In genomic region chr12:112143116-112143832, GRCm38 (mm10) we compare ENCODE assay signal across 9 mouse cellular contexts. TPM values are rescaled to one million over a fixed set of nuclear protein-coding genes. Genes with fewer than 3 reads are reported as not detected.
DNase-seq lines count a peak whose midpoint lies in the region; ATAC-seq and TF ChIP-seq lines count a peak whose summit lies in the region.
"Had no signal": no experiment of that assay in that cellular context is flagged by ENCODE, and none has a peak within 500 bp of the region (broad histone marks: within the 10 kb centered on the region; RNA-seq: fewer than 3 reads in every experiment).

No protein-coding gene starts in this region.

- no peak for TF ChIP-seq POLR2A in lung, adult 2 months (IDR thresholded peaks at IDR 0.05; ENCODE audit: borderline replicate concordance, extremely low read depth, low read depth, low read length)

- DNase-seq in lung, adult 2 months, result no peak
- DNase-seq in lung, postnatal 25 days (ENCODE audit: low spot score), result no peak
- no peak for DNase-seq in intestine, embryonic 14.5 days (ENCODE audit: low spot score)
- DNase-seq in neural tube, embryonic 11.5 days (ENCODE audit: low spot score), result peak; percentile 72
- no peak for DNase-seq in thymus, postnatal 14 days
- DNase-seq in adrenal gland, postnatal 14 days, result no peak

- WGBS in lung, adult 2 months, result 7% methylated on average over 14 of the region's 14 CpGs
- WGBS in embryonic facial prominence, embryonic 13.5 days, result 5% methylated on average over 14 of the region's 14 CpGs
- 7% methylated on average over 14 of the region's 14 CpGs for WGBS in intestine, embryonic 14.5 days
- WGBS in neural tube, embryonic 11.5 days, result 4% methylated on average over 14 of the region's 14 CpGs

- no peak overlapping the region for H3K4me3 ChIP-seq in lung, adult 2 months (replicated peaks; ENCODE audit: extremely low read depth, low read depth, low read length)
- H3K4me3 ChIP-seq in embryonic facial prominence, embryonic 13.5 days, result peak overlapping the region; percentile 67
- peak overlapping the region; percentile 37 for H3K4me3 ChIP-seq in intestine, embryonic 14.5 days (ENCODE audit: low read depth, low read length)
- H3K4me3 ChIP-seq in neural tube, embryonic 11.5 days (ENCODE audit: low read depth, low read length), result peak overlapping the region; percentile 53
- H3K4me3 ChIP-seq: myocyte had no signal

- ATAC-seq in embryonic facial prominence, embryonic 13.5 days (ENCODE audit: insufficient number of reproducible peaks, insufficient read depth, low FRiP score, low TSS enrichment, low read depth), result no peak
- no peak for ATAC-seq in intestine, embryonic 14.5 days (replicated peaks; ENCODE audit: low FRiP score, low TSS enrichment, low read depth)
- no peak for ATAC-seq in neural tube, embryonic 11.5 days (ENCODE audit: insufficient read depth, low FRiP score, low TSS enrichment)

- peak overlapping the region; percentile 61; the same call in 1 of the 2 replicates for H3K9ac ChIP-seq in embryonic facial prominence, embryonic 13.5 days
- no peak overlapping the region for H3K9ac ChIP-seq in intestine, embryonic 14.5 days (ENCODE audit: low read length)
- no peak overlapping the region for H3K9ac ChIP-seq in neural tube, embryonic 11.5 days (ENCODE audit: low read length)

- peaks cover 3% of the 10 kb centered on the region for H3K4me1 ChIP-seq in lung, adult 2 months (ENCODE audit: control insufficient read depth, insufficient read depth, low read length)
- peaks cover 42% of the 10 kb centered on the region for H3K4me1 ChIP-seq in embryonic facial prominence, embryonic 13.5 days
- H3K4me1 ChIP-seq in intestine, embryonic 14.5 days (replicated peaks; ENCODE audit: control insufficient read depth, insufficient read depth, low read length), result peaks cover 20% of the 10 kb centered on the region; the same call in 1 of the 2 replicates
- peaks cover 22% of the 10 kb centered on the region for H3K4me1 ChIP-seq in neural tube, embryonic 11.5 days (ENCODE audit: control insufficient read depth, insufficient read depth, low read length)

- H3K27me3 ChIP-seq in embryonic facial prominence, embryonic 13.5 days, result peaks cover 48% of the 10 kb centered on the region
- peaks cover 44% of the 10 kb centered on the region for H3K27me3 ChIP-seq in intestine, embryonic 14.5 days (replicated peaks; ENCODE audit: control insufficient read depth, insufficient read depth, low read length)
- peaks cover 62% of the 10 kb centered on the region for H3K27me3 ChIP-seq in neural tube, embryonic 11.5 days (ENCODE audit: control insufficient read depth, insufficient read depth, low read length)

- TF ChIP-seq CTCF in lung, adult 2 months (IDR thresholded peaks at IDR 0.05; ENCODE audit: insufficient read depth, low read length), result peak; percentile 34; the same call in 1 of the 2 replicates

- H3K36me3 ChIP-seq in embryonic facial prominence, embryonic 13.5 days, result no peaks in the 10 kb centered on the region
- no peaks in the 10 kb centered on the region for H3K36me3 ChIP-seq in intestine, embryonic 14.5 days (ENCODE audit: control insufficient read depth, insufficient read depth, low read length)
- no peaks in the 10 kb centered on the region for H3K36me3 ChIP-seq in neural tube, embryonic 11.5 days (ENCODE audit: control insufficient read depth, insufficient read depth, low read length)

- H3K27ac ChIP-seq in embryonic facial prominence, embryonic 13.5 days, result no peak overlapping the region
- H3K27ac ChIP-seq in intestine, embryonic 14.5 days (ENCODE audit: low read depth), result no peak overlapping the region
- H3K27ac ChIP-seq in neural tube, embryonic 11.5 days (ENCODE audit: low read depth, low read length), result 0 out of 2 replicates have a peak overlapping the region, but pooled peaks have one; percentile 17

- no peaks in the 10 kb centered on the region for H3K9me3 ChIP-seq in embryonic facial prominence, embryonic 13.5 days
- H3K9me3 ChIP-seq in intestine, embryonic 14.5 days (ENCODE audit: control insufficient read depth, low read length), result no peaks in the 10 kb centered on the region
- no peaks in the 10 kb centered on the region for H3K9me3 ChIP-seq in neural tube, embryonic 11.5 days (ENCODE audit: control insufficient read depth, low read length)

- peak overlapping the region; percentile 88 for H3K4me2 ChIP-seq in embryonic facial prominence, embryonic 13.5 days
- peak overlapping the region; percentile 91 for H3K4me2 ChIP-seq in intestine, embryonic 14.5 days (ENCODE audit: low read length)
- H3K4me2 ChIP-seq in neural tube, embryonic 11.5 days (ENCODE audit: low read depth), result peak overlapping the region; percentile 87

RNA-seq across cellular contexts. Expression of gene Kif26a, which starts 2.7 kb away (rescaled TPM):
- 28.8 and 32.4 TPM in 2 replicates for polyA plus RNA-seq in lung, adult 2 months (2012; rRNA removed)
- 6.9 and 7.2 TPM in 2 replicates for polyA plus RNA-seq in embryonic facial prominence, embryonic 13.5 days (2015; fragmentation: Nextera tagmentation; extraction: Ambion mirVana)
- polyA plus RNA-seq in intestine, embryonic 14.5 days (2014; fragmentation: Nextera tagmentation; extraction: Ambion mirVana), result 2.6 and 3.6 TPM in 2 replicates
- polyA plus RNA-seq in neural tube, embryonic 11.5 days (2014; fragmentation: Nextera tagmentation; extraction: Ambion mirVana), result 2.0 and 2.8 TPM in 2 replicates
- 12.8 and 15.4 TPM in 2 replicates for total RNA-seq in adrenal gland, postnatal 14 days (2021)
- total RNA-seq: common myeloid progenitor, adult 5-6 weeks had no signal

RNA-seq across cellular contexts. Expression of gene Aspg, which starts 36.8 kb away (rescaled TPM):
- polyA plus RNA-seq in lung, adult 2 months (2012; rRNA removed), result 7.5 and 16.8 TPM in 2 replicates
- 0.60 and 1.1 TPM in 2 replicates for polyA plus RNA-seq in embryonic facial prominence, embryonic 13.5 days (2015; fragmentation: Nextera tagmentation; extraction: Ambion mirVana)
- 16.6 and 16.9 TPM in 2 replicates for polyA plus RNA-seq in intestine, embryonic 14.5 days (2014; fragmentation: Nextera tagmentation; extraction: Ambion mirVana)
- polyA plus RNA-seq in neural tube, embryonic 11.5 days (2014; fragmentation: Nextera tagmentation; extraction: Ambion mirVana), result 0.69 and 0.73 TPM in 2 replicates
- total RNA-seq in adrenal gland, postnatal 14 days (2021), result 40.1 and 40.8 TPM in 2 replicates
- total RNA-seq: common myeloid progenitor, adult 5-6 weeks had no signal
